Mouse (Mus musculus) small intestine, adult 2 months (tissue): ENCODE measurements around the gene Fbll1. TPM values are rescaled to one million over a fixed set of nuclear protein-coding genes. Genes with fewer than 3 reads are reported as not detected.

ENCODE experiments used
- H3K27ac ChIP-seq: fragments of 200-500 bp; 2 replicates; pipeline ENCODE4 v1.5.1; 2012; ENCODE audit warnings: low read depth, low read length, control low read depth, inconsistent platforms; ENCODE audit not compliant: insufficient read depth
- H3K27me3 ChIP-seq: fragments of 200-500 bp; 2 replicates; pipeline ENCODE4 v1.6.1; 2012; ENCODE audit warnings: mild to moderate bottlenecking, moderate library complexity, low read length, inconsistent platforms; ENCODE audit not compliant: control insufficient read depth, insufficient read depth
- H3K36me3 ChIP-seq: fragments of 200-500 bp; 2 replicates; pipeline ENCODE4 v1.6.1; 2012; ENCODE audit warnings: mild to moderate bottlenecking, low read length, control low read depth, inconsistent platforms; ENCODE audit not compliant: control insufficient read depth, insufficient read depth
- H3K4me1 ChIP-seq: fragments of 200-500 bp; 2 replicates; pipeline ENCODE4 v1.6.1; 2012; ENCODE audit warnings: low read length, inconsistent platforms, mixed read lengths; ENCODE audit not compliant: control insufficient read depth, insufficient read depth, insufficient read length
- H3K4me3 ChIP-seq: fragments of 200-500 bp; 2 replicates; pipeline ENCODE4 v1.5.1; 2012; ENCODE audit warnings: low read depth, mild to moderate bottlenecking, control low read depth, inconsistent platforms, low read length, moderate library complexity
- CTCF ChIP-seq: fragments of 200-500 bp; IDR thresholded peaks from 2 replicates; pipeline ENCODE4 v1.5.1; 2012; ENCODE audit warnings: low read depth, mild to moderate bottlenecking, control low read depth, inconsistent platforms, low read length, moderate library complexity, mixed read lengths; ENCODE audit not compliant: insufficient replicate concordance, insufficient read length; ENCODE audit errors: extremely low read depth
- POLR2A ChIP-seq: fragments of 200-500 bp; IDR thresholded peaks from 2 replicates; pipeline ENCODE4 v1.6.1; 2012; ENCODE audit warnings: low read depth, mild to moderate bottlenecking, control low read depth, inconsistent platforms, low read length, moderate library complexity
- WGBS: fragments of 180-500 bp; shearing (Covaris S2); methylation state at CpG from one replicate; pipeline ENCODE4 v1.1.7; 2018; 5-methylcytosine and 5-hydroxymethylcytosine counted together
- polyA plus RNA-seq: library from polyadenylated mRNA; depleted of rRNA; stranded (reverse); fragments of >200 nt; gene quantifications from 2 replicates; pipeline ENCODE4 v1.2.3, GENCODE M21; 2012

Fbll1 gene
- polyA plus RNA-seq, 1 experiment: 0.08 TPM

GRCm38 (mm10) chr11:35837156-35838126, 38.8 kb upstream of the Fbll1 start:
- Histone ChIP-seq H3K4me3 (no peak overlapping the region), H3K27me3 (no peaks in the 10 kb centered on the region), H3K36me3 (peaks cover 9% of the 10 kb centered on the region; the same call in 1 of the 2 replicates), H3K4me1 (peaks cover 4% of the 10 kb centered on the region), H3K27ac (no peak overlapping the region)
- WGBS: 79% methylated on average over 5 of the region's 5 CpGs
- TF ChIP-seq POLR2A (no peak), CTCF (no peak)

GRCm38 (mm10) chr11:35834022-35834760, 35.5 kb upstream of the Fbll1 start, which contains the start of gene Rars:
Rars (minus strand) TSS chr11:35834506.
- H3K36me3 ChIP-seq: peaks cover 16% of the 10 kb centered on the region
- H3K4me1 ChIP-seq: peaks cover 9% of the 10 kb centered on the region
- no peaks in the 10 kb centered on the region for H3K27me3 ChIP-seq
- under 1% methylated on average over 46 of the region's 46 CpGs for WGBS
- TF ChIP-seq POLR2A: peak; percentile 59; the same call in 1 of the 2 replicates
- TF ChIP-seq CTCF: peak; percentile 88
- H3K27ac ChIP-seq: peak within 1 kb of the TSS; percentile 77
- peak within 1 kb of the TSS; percentile 88 for H3K4me3 ChIP-seq

DNA sequence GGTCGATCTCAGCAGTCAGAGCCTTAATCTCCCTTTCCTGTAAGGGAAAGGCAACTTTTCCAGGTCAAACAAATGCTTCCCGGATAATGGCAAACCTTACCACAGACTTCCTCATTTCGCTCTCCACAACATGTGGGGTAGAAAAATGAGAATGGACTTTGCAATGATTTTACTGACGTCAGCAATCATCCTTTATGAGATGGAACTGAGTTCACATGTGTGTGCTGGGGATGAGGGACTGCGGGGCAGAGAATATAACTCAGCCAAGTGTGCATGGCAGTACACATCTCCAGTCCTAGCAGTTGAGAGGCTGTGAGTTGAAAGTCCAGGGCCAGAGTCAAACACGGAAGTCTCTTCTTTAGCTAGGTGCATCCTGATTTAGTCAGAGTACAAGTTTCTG, 34.6 kb upstream of the Fbll1 start:
- WGBS: 24% methylated on average over 6 of the region's 6 CpGs
- no peaks in the 10 kb centered on the region for H3K27me3 ChIP-seq
- peaks cover 9% of the 10 kb centered on the region for H3K4me1 ChIP-seq
- H3K36me3 ChIP-seq: peaks cover 24% of the 10 kb centered on the region
- H3K4me3 ChIP-seq: peak overlapping the region; percentile 27; the same call in 1 of the 2 replicates
- H3K27ac ChIP-seq: peak overlapping the region; percentile 77
- no peak for TF ChIP-seq CTCF

GRCm38 (mm10) chr11:35832139-35832538, 33.5 kb upstream of the Fbll1 start:
- Histone ChIP-seq H3K27ac (0 out of 2 replicates have a peak overlapping the region, but pooled peaks have one; percentile 34), H3K36me3 (peaks cover 35% of the 10 kb centered on the region), H3K4me3 (no peak overlapping the region), H3K27me3 (no peaks in the 10 kb centered on the region), H3K4me1 (peaks cover 9% of the 10 kb centered on the region)
- TF ChIP-seq POLR2A: no peak
- no peak for TF ChIP-seq CTCF
- WGBS: 13% methylated on average over 4 of the region's 4 CpGs

GRCm38 (mm10) chr11:35827714-35828113, 29.0 kb upstream of the Fbll1 start:
- H3K4me1 ChIP-seq: peaks cover 4% of the 10 kb centered on the region; the same call in 1 of the 2 replicates
- no peak overlapping the region for H3K27ac ChIP-seq
- H3K4me3 ChIP-seq: no peak overlapping the region
- peaks cover 67% of the 10 kb centered on the region for H3K36me3 ChIP-seq
- WGBS: 83% methylated on average over 6 of the region's 6 CpGs
- H3K27me3 ChIP-seq: no peaks in the 10 kb centered on the region
- TF ChIP-seq CTCF: no peak
- no peak for TF ChIP-seq POLR2A

GRCm38 (mm10) chr11:35816316-35816715, 17.6 kb upstream of the Fbll1 start:
- Histone ChIP-seq H3K27ac (no peak overlapping the region), H3K4me3 (no peak overlapping the region), H3K36me3 (peaks cover 84% of the 10 kb centered on the region), H3K27me3 (no peaks in the 10 kb centered on the region), H3K4me1 (no peaks in the 10 kb centered on the region)
- WGBS: 75% methylated on average over 12 of the region's 12 CpGs
- TF ChIP-seq POLR2A: no peak
- TF ChIP-seq CTCF: no peak
